Mouse (Mus musculus): ENCODE measurements around the gene Bpgm.

DNA sequence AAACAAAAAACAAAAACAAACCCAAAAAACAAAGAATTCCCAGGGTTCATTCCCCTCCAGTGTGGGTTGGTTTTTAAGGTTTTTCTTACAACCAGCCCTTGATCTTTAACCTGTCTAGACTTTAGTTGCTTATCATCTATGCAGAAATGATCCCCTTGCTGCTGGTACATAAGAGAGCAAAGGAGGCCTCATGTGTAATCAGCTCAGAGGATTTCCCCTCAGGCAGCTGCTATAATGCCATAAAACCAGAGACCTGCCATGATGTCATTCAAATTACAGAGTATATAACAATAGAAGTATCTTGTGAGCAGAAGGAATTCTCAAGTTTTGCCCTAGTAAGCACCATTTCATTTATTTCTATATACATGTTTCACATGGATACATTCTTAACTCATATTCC lies 36.7 kb downstream of the Bpgm start:
- no peak for TF ChIP-seq POLR2A (IDR thresholded peaks at IDR 0.05; ENCODE audit: insufficient read depth, low read depth, low read length)
- no peak for TF ChIP-seq CTCF (IDR thresholded peaks at IDR 0.05; ENCODE audit: insufficient read depth, low read depth, low read length)
